Mouse (Mus musculus): ENCODE measurements around the gene H2-M2.
"Not testable (repeated sequence)": the region's sequence is repeated elsewhere in the genome, so short reads cannot be mapped to it uniquely, and the experiment has no call there.

Gene H2-M2

DNA sequence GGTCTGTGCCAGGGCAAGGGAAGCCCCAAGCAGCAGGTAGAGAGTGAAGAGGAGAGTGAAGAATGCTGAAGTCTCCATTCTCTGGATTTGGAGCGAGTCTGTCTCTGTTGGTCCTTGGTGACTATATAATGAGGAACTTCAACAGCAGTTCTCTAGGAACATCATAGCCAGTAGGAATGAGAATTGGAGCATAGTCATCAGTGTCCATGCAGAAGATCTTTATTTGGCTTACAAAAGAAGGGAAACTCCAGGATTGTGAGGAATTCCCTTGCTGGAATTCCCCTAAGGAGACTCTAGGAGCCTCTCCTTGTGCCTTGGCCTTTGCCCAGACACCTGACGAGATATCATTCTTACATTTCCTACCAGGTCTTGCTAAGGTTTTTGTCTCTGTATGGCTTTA lies at the start of gene H2-M2:
Gene H2-M2, minus strand, starts transcription at position 101 of the 400 bp plus-strand sequence.
- DNase-seq (ENCODE audit: extremely low read depth, low read depth, low spot score): no peak

DNA sequence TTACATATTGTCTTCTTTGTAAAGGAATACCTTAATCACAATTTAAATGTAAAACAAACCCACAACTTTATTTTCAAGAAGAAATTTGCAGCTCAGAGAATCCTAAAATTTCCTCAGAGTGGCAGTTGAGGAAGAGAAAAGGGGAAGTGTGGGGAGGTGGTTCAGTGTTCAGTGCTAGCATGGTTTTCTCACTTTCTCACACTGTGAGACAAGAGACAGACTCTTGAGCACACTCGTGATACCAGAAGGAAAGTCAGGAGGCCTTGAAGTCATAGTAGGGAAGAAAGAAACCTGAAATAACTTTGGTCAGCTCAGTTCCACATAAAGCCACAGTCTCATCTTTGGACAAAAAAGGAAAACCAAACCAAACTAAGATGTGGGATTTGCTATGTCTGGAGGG lies 42.1 kb upstream of the H2-M2 start:
- not testable (repeated sequence) for DNase-seq (ENCODE audit: extremely low read depth, low read depth, low spot score)

- DNase-seq (ENCODE audit: extremely low read depth, low read depth, low spot score): not testable (repeated sequence)
Observed at GRCm38 (mm10) chr17:37524612-37525011, 41.3 kb upstream of the H2-M2 start.

DNA sequence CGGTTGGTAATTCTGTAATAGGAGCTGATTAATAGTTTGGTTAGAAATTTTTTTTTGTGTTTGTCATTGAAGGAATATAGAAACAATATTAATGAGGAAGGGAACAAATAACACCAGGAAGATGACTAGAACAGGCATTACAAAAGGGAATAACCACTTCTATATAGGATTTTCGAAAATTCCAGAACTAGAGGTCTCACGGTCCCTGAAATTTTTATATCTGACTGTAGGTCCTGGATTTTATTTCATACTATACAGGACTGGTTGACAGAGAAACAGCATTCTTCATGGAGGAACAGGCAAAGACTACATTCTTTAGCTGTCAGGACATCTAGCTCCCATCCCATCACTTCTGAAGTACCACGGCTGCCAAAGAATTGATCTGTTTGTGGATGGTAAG lies 24.4 kb upstream of the H2-M2 start, which contains the start of gene Olfr111:
Gene Olfr111, plus strand, starts transcription at position 301 of the 400 bp plus-strand sequence.
- DNase-seq (ENCODE audit: extremely low read depth, low read depth, low spot score): no peak

GRCm38 (mm10) chr17:37491930-37492518 lies 8.7 kb upstream of the H2-M2 start, which contains the start of gene Olfr110:
Gene Olfr110 (plus strand): TSS chr17:37492468.
- no peak for DNase-seq (ENCODE audit: extremely low read depth, low read depth, low spot score)

DNA sequence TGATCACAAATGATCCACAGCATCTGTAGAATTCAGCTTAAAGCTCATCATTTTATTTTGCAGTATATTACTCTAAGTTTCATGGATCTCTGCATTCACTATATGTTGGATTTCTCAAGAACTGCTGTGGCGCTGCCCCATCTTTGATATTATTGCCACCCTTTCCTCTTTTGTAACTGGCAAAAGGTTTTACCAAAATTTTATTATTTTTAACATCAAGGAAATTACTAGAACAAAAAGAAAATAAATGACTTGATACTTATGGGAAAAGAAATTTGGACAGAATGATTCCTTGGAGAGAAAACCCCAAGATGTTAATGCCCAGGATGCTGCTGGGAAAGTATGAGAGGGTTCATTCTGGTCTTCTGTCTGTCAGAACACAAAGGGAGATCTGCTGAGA lies 24.7 kb downstream of the H2-M2 start, which contains the start of gene Olfr109:
Gene Olfr109, plus strand, starts transcription at position 301 of the 400 bp plus-strand sequence.
- no peak for DNase-seq (ENCODE audit: extremely low read depth, low read depth, low spot score)

GRCm38 (mm10) chr17:37445180-37445579 lies 38.2 kb downstream of the H2-M2 start, which contains the start of gene Olfr108:
Gene Olfr108 (plus strand): TSS chr17:37445480.
- no peak for DNase-seq (ENCODE audit: extremely low read depth, low read depth, low spot score)
